Mouse (Mus musculus) liver, embryonic 14.5 days (tissue): ENCODE measurements around the gene Mafk. TPM values are rescaled to one million over a fixed set of nuclear protein-coding genes. Genes with fewer than 3 reads are reported as not detected.

ENCODE experiments used
- ATAC-seq: fragments of 200-750 bp; cut with Nextera tagmentation; 2 replicates; pipeline ENCODE4 v1.8.0; 2017; ENCODE audit warnings: moderate number of reproducible peaks, mild to moderate bottlenecking, moderate library complexity; ENCODE audit not compliant: insufficient read depth
- DNase-seq, 3 experiments: peaks; one replicate each; pipeline ENCODE4 v3.0.0-alpha.2; 2012 to 2013; ENCODE audit warnings: low read depth in 3 of 3, low spot score in 3 of 3
- H3K27ac ChIP-seq: fragments of 300-500 bp; sonication (generic); 2 replicates; pipeline ENCODE4 v1.5.1; 2014; ENCODE audit warnings: moderate library complexity, mild to moderate bottlenecking, control low read depth, inconsistent platforms
- H3K27me3 ChIP-seq: fragments of 300-500 bp; sonication (generic); 2 replicates; pipeline ENCODE4 v1.6.1; 2014; ENCODE audit warnings: mild to moderate bottlenecking, low read length, moderate library complexity; ENCODE audit not compliant: control insufficient read depth, insufficient read depth
- H3K36me3 ChIP-seq: fragments of 300-500 bp; sonication (generic); replicated peaks from 2 replicates; pipeline ENCODE4 v1.6.1; 2014; ENCODE audit warnings: low read depth; ENCODE audit not compliant: control insufficient read depth, insufficient read depth
- H3K4me1 ChIP-seq, 2 experiments: fragments of 200-500 bp in 1 of 2; fragments of 300-500 bp in 1 of 2; sonication (generic) in 1 of 2; replicated peaks; 2 replicates each; pipeline ENCODE4 v1.6.1; 2012 to 2014; ENCODE audit warnings: antibody characterized with exemption in 1 of 2, inconsistent platforms in 1 of 2, low read length in 1 of 2; ENCODE audit not compliant: control insufficient read depth in 2 of 2, insufficient read depth in 2 of 2
- H3K4me2 ChIP-seq: fragments of 300-500 bp; sonication (generic); 2 replicates; pipeline ENCODE4 v1.6.1; 2014; ENCODE audit warnings: low read depth, mild to moderate bottlenecking, control low read depth, moderate library complexity
- H3K4me3 ChIP-seq, 2 experiments: fragments of 200-500 bp in 1 of 2; fragments of 300-500 bp in 1 of 2; sonication (generic) in 1 of 2; 2 replicates each; pipeline ENCODE4 v1.5.1; 2012 to 2014; ENCODE audit warnings: low read depth in 2 of 2, low read length in 2 of 2, mild to moderate bottlenecking in 2 of 2, control low read depth in 1 of 2, inconsistent platforms in 1 of 2, moderate library complexity in 1 of 2; ENCODE audit not compliant: insufficient read depth in 1 of 2
- H3K9ac ChIP-seq: fragments of 300-500 bp; sonication (generic); replicated peaks from 2 replicates; pipeline ENCODE4 v1.6.1; 2014; ENCODE audit warnings: mild to moderate bottlenecking, control low read depth, moderate library complexity
- H3K9me3 ChIP-seq: fragments of 300-500 bp; sonication (generic); 2 replicates; pipeline ENCODE4 v1.6.1; 2016; ENCODE audit warnings: low read length, mixed read lengths; ENCODE audit not compliant: control insufficient read depth
- CTCF ChIP-seq: IDR thresholded peaks from 2 replicates; pipeline ENCODE4 v1.5.1; 2016; ENCODE audit warnings: antibody characterized with exemption, low read depth, control low read depth
- EP300 ChIP-seq: IDR thresholded peaks from 2 replicates; pipeline ENCODE4 v1.6.1; 2016; ENCODE audit warnings: antibody characterized with exemption, low read depth
- WGBS: fragments of 180-500 bp; shearing (Covaris S2); extraction: QIAGEN DNeasy Blood & Tissue Kit; methylation state at CpG from one replicate; pipeline ENCODE4 v1.1.7; 2014; ENCODE audit not compliant: insufficient replicate concordance; 5-methylcytosine and 5-hydroxymethylcytosine counted together
- polyA plus RNA-seq, 2 experiments: library from polyadenylated mRNA; depleted of rRNA in 1 of 2; stranded (reverse) in 1 of 2; unstranded in 1 of 2; fragments of >200 nt; fragmentation: Nextera tagmentation in 1 of 2; extraction: Ambion mirVana in 1 of 2; gene quantifications; 2 replicates each; pipeline versions ENCODE4 v1.2.1 to v1.2.3; 2012 to 2014

Gene Mafk
- polyA plus RNA-seq, 2 experiments, result 20.7 to 23.0 TPM

GRCm38 (mm10) chr5:139821466-139822459 is 30.4 kb downstream of the Mafk start:
- Histone ChIP-seq H3K4me3 (no peak overlapping the region), H3K9ac (no peak overlapping the region)

GRCm38 (mm10) chr5:139824531-139824930 is 33.2 kb downstream of the Mafk start:
- H3K27me3 ChIP-seq, result no peaks in the 10 kb centered on the region
- H3K9ac ChIP-seq, result no peak overlapping the region
- no peak overlapping the region for H3K4me3 ChIP-seq
- H3K9me3 ChIP-seq, result no peaks in the 10 kb centered on the region
- 85% methylated on average over 10 of the region's 10 CpGs for WGBS
- no peak for DNase-seq
- no peak overlapping the region for H3K27ac ChIP-seq
- H3K4me1 ChIP-seq, result peaks cover 0 to 14% of the 10 kb centered on the region in 2 experiments; a peak in 3 of 4 replicates
- peak overlapping the region; percentile 14; the same call in 1 of the 2 replicates for H3K4me2 ChIP-seq
- ATAC-seq, result no peak
- peaks cover 14% of the 10 kb centered on the region for H3K36me3 ChIP-seq
- TF ChIP-seq EP300, result no peak
- TF ChIP-seq CTCF, result no peak

More at GRCm38 (mm10) chr5:139821466-139822459, 30.4 kb downstream of the Mafk start:
- DNase-seq, result no peak
- TF ChIP-seq EP300 (no peak), CTCF (no peak)
- Histone ChIP-seq H3K4me1 (peaks cover 8 to 31% of the 10 kb centered on the region in 2 experiments), H3K9me3 (no peaks in the 10 kb centered on the region), H3K27me3 (no peaks in the 10 kb centered on the region), H3K36me3 (peaks cover 14% of the 10 kb centered on the region), H3K4me2 (no peak overlapping the region), H3K27ac (no peak overlapping the region)
- ATAC-seq, result no peak
- 63% methylated on average over 12 of the region's 12 CpGs for WGBS

GRCm38 (mm10) chr5:139825947-139826346 is 34.6 kb downstream of the Mafk start:
- TF ChIP-seq CTCF (no peak), EP300 (no peak)
- Histone ChIP-seq H3K27me3 (no peaks in the 10 kb centered on the region), H3K9ac (peak overlapping the region; percentile 82), H3K4me3 (peak overlapping the region; percentile 91 to 94), H3K27ac (no peak overlapping the region), H3K9me3 (no peaks in the 10 kb centered on the region), H3K36me3 (peaks cover 14% of the 10 kb centered on the region), H3K4me1 (peaks cover 0 to 16% of the 10 kb centered on the region in 2 experiments; a peak in 3 of 4 replicates), H3K4me2 (peak overlapping the region; percentile 88)
- DNase-seq (no peak), ATAC-seq (no peak)
- 26% methylated on average over 11 of the region's 11 CpGs for WGBS

GRCm38 (mm10) chr5:139826357-139827055 is 35.2 kb downstream of the Mafk start, which contains the start of the genes Gm26938 and Psmg3:
TSS of gene Gm26938 (minus strand) at chr5:139826407.
TSS of gene Psmg3 (minus strand) at chr5:139826885.
- Histone ChIP-seq H3K4me2 (peak within 1 kb of the TSS; percentile 88), H3K27ac (peak within 1 kb of the TSS; percentile 66), H3K36me3 (peaks cover 14% of the 10 kb centered on the region), H3K4me3 (peak within 1 kb of the TSS; percentile 91 to 94), H3K27me3 (no peaks in the 10 kb centered on the region), H3K4me1 (peaks cover 0 to 16% of the 10 kb centered on the region in 2 experiments; a peak in 3 of 4 replicates), H3K9me3 (no peaks in the 10 kb centered on the region), H3K9ac (peak within 1 kb of the TSS; percentile 82)
- TF ChIP-seq EP300 (no peak), CTCF (peak; percentile 13; the same call in 1 of the 2 replicates)
- DNase-seq (peak; percentile 74), ATAC-seq (peak; percentile 84)
- under 1% methylated on average over 43 of the region's 43 CpGs for WGBS
